Mouse (Mus musculus): ENCODE measurements around the gene Mov10l1.

The Mov10l1 gene

DNA sequence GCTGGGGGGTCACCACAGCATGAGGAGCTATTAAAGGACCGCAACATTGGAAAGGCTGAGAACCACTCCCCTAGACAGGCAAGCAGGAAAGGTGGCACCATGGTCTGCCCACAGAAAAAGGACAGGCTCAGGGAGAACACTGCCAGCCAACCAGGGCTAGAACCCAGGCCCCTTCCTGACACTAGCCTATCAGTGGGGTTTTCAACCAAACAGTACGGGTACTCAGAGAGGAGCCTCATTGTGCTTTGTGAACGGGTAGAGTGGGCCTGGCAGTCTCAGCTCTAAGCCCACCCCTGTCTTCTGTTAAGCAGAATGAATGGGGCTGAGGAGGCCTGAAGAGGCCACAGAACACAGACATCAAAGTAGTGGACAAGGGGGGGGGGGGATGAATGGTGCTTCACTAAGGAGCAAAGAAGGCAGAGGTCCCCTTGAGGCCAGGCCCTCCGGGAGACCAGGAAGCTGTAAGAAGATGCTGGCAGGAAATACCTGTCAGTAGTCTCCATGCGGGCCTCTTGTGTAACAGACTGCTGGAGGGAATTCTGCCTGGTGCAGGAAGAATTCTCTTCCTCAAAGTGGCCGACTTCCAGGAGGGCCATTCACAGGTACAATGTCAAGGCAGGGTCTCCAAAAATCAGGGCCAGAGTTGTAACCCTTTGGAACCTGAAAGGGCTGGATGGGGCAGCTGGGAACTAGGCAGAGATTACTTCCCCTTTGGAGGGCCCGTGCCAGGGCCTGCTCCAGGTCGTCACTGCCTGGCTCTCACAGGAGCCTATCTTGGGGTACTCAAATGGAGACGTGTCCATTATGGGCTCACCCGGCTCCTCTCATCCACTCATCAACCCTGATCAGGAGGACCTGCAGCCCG is 92.1 kb downstream of the Mov10l1 start, which contains the start of gene Trabd:
Trabd (plus strand) TSS at position 512 of the 865 bp plus-strand sequence.
- no peak for DNase-seq (ENCODE audit: low spot score in 2 of 2)

DNA sequence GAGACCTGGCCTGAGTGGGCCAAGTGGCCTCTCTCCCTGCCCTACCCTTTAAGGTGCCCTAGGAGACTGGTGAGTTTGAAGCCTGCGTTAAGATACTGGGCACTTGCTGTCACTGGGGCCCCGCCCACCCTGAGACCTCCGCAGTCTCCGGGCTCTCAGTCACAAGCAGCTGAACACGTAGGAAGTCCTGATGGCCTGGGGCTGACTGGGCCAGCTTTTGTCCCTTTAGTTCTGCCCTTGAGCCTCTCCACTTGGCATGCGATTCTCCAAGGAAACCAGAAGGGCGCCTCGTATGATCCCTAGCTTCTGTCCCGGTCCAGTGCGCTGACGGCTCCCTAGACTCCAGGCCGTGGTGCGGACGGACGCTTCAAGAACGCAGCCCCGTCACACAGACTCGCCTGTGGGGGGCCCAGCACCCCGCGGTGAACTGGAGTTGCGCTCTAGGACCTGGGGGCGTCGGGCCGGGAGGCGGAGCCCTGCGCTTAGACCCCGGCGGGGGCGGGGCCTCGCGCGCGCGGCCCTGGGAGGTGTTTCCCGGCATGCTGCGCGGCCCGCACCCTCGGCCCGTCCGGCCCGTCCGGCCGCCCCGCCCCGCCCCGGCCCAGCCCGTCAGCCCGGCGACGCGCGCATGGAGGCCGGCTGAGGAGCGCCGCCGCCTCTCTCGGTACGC is 92.9 kb downstream of the Mov10l1 start:
- peak; percentile 79 to 82 for DNase-seq (ENCODE audit: low spot score in 2 of 2)

DNA sequence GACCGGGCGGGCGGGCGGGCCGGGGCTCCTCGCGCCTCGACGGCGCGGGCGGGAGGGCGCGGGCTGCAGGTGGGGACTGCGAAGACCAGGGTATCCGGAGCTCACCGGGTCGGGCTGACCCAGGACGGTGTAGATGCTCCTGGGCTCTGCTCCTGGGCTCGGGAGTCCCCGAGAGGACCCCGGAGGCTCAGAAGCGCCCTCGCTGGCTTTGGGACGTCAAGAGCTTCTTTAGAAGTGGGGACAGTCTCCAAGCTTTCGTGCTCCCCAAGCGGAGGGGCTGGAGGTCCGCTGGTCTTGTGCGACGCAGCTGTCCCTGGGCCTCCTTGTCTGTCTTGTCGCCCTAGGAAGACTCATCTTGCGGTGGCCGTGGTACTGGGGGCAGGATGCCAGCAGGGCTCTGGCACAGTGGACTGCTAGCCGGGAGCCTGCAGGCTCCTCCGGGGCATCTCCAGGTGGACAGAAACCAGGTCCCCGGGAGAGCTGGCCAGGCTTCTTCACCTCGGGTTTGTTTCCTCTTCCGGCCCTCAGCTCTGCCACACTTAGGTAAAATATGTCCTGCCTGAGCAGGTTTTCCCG is 93.5 kb downstream of the Mov10l1 start:
- DNase-seq (ENCODE audit: low spot score in 2 of 2) = peak; percentile 25 to 30

DNA sequence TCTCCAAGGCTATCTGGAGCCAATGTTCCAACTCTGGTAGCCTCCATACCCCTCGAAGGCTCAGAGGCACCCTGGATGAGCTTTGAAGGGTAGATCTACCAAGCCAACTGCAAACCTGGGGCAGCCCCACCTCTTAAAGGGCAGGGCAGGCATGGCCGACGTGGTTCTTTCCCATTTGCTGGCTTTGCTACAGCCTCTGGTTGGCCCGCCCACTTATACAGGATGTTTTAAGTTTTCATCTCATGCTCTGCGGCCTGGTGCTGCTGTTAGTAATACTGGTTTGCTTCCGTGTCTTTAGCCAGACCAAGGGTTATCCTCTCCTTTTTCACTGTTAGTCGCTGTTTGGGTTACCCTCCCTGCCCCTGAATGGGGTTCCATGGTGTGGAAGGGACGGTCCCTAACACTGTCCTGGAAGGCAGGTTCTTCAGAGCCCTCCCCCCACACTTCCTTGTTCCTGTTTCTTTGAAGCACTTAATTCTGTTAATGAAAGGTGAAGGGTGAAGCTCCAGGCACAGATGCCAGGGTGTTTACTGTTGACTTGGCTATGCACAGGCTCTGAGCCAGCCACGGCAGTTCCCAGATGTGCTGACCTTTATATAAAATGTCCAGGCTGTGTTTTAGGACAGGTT is 95.6 kb downstream of the Mov10l1 start:
- peak; percentile 59 to 61 for DNase-seq (ENCODE audit: low spot score in 2 of 2)

DNA sequence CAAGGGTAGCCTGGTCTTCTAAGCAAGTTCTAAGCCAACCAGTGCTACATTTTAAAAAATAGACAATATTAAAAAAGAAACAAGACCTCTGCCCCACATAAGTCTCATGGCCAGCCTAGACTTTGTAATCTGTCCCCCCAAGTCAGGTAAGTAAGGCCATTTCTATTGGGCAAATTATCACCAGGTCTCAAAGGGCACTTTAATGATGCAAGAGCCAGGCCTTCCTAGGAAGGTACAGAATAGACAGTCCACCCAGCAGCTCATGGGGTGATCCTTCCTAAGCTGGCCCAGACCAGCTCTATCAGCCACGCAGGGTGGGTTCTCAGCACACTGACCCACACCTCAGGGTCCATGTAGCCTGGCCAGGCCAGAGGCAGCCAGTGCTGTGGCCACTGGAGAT is 101.2 kb downstream of the Mov10l1 start:
- no peak for DNase-seq (ENCODE audit: low spot score in 2 of 2)

DNA sequence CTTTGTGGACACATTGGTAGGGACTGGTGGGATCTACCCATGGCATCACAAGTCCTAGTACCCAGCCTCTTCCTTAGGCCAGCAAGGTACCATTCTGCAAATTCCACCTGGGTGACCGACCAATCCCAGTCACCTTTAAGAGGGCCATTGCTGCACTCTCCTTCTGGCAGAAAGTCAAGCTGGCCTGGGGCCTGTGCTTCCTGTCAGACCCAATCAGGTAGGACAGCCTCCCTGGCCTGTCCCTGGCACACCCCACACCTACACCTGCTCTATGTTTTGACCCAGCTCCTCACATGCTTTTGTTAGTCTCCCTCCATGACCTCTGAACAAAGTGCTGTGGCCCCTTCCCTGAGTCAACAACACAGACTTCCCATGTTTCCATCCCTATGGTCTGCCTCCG is 102.1 kb downstream of the Mov10l1 start:
- DNase-seq (ENCODE audit: low spot score in 2 of 2) = no peak

DNA sequence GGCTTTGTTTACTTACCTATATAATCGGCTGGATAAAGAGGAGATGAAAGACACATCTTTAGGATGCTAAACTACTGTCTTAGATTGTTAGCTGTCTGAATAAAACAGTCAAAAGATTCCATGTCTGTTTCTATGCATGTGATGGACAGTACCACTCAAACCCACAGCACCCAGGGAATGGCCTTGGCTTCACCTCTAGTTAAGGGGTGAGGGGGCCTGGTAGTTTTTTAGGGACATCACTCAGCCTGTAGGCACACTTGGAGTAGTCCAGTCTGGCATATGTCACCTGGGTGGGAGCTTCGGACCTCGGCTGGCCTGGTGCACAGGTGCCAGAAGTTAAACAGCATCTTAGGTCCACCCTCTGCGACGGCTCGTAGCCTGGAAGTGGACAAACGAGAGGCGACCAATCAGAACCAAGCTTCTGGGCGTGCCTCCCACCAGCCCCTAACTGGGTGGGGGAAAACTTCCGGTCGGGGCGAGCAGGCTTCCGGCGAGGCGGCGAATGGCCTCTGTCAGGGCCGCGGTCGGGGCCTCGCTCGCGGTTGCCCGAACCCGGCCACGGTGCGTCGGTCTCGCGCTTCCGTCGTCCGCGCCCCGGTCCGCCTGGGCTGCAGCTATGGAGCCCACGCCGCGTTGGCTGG is 106.0 kb downstream of the Mov10l1 start, which contains the start of gene Selenoo:
Selenoo (plus strand) TSS at position 478 of the 641 bp plus-strand sequence.
- peak; percentile 74 to 76 for DNase-seq (ENCODE audit: low spot score in 2 of 2)

DNA sequence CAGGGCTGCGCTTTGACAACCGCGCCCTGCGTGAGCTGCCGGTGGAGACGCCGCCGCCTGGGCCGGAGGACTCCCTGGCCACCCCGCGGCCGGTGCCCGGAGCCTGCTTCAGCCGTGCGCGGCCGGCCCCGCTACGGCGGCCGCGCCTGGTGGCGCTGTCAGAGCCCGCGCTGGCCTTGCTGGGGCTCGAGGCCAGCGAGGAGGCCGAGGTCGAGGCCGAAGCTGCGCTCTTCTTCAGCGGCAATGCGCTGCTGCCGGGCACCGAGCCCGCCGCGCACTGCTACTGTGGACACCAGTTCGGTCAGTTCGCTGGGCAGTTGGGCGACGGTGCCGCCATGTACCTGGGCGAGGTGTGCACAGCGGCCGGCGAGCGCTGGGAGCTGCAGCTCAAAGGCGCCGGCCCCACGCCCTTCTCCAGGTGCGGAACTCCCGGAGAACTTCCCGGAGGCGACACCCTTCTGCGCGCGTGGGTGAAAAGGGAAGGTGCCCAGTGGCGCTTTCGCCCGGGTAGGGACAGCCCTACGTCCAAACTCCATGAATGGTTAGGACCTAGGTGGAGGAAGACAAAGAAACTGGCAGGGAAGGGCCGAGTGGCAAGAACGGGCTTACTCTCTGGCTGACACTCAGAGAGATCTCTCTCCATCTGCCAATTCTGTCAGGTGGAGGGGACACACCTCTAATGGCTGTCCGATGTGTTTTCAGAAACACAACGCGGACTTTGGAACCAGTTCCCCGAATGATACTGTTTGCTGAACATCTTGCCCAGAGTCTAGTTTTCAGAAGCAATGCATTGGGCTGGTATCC is 106.7 kb downstream of the Mov10l1 start:
- peak in 1 of 2 experiments; percentile 30 for DNase-seq (ENCODE audit: low spot score in 2 of 2)

DNA sequence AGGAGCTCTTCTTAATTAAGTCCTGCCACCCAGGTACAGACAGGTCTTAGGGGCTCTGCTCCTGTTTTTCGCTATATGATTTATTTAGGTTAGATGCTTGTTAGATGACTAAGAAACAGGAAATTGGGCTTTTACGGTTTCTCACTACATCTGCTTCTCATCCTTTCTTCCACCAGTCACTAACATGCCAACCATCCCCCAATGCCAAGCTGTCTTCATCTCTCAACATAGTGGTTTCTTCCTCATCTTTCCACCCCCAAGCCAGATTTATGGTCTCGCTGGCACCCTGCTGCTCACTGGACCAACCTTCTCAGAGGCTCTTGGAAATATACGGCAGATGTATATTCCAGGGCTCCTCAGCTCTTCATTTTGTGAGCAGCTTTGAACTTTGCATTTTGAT is 108.0 kb downstream of the Mov10l1 start:
- DNase-seq (ENCODE audit: low spot score in 2 of 2) = no peak

DNA sequence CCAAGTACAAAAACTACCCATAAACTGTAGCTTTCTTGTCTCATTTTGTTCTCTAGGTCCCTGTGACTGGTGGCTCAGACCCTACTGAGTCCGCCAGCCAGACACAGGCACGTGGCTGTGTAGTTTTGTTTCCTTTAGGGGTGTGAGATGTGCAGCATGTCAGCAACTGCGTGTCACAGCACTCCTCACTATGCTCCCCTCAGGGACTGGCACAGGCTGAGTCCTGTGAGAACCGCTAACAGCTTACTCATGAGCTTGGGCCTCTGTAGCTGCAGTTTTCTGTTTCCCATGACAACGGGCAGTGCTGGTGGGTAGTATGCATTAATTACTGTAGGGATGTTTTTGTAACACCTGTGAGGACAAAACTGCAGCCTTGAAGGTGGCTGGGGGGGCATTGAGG is 109.5 kb downstream of the Mov10l1 start:
- no peak for DNase-seq (ENCODE audit: low spot score in 2 of 2)

DNA sequence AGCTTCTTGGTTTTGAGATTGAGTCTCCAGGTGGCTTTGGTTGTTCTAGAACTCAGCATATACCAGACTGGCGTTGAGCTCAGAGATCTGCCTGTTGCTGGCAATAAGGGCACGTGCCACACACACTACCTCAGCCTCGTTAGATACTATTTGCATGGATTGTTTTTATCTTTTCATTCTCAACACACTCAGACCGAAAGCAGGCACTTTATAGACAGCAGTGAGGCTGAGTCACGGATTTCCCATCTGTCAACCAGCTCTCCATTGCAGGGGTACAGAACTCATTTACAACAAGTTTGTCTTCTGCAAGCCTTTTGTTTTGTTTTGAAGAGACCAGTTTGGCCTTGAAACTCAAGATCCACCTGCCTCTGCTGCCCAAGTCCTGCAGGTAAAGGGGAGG is 114.7 kb downstream of the Mov10l1 start:
- DNase-seq (ENCODE audit: low spot score in 2 of 2) = no peak

DNA sequence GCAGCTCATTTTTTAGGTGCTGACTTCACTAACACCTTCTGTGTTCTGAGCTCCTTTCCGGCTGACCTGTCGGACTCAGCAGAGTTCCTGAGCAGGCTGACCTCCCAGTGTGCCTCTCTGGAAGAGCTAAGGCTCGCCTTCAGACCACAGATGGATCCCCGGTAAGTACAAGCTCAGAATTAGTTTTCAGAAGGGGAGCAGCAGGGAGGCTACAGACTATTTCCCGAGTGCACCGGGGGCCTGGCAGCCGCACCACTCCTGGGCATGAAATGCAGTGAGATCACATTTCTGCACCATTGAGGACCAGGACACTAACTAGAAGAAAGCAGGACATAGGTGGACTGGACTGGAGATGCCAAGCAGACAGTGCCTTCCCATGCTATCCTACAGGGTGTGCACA is 115.9 kb downstream of the Mov10l1 start:
- no peak for DNase-seq (ENCODE audit: low spot score in 2 of 2)

DNA sequence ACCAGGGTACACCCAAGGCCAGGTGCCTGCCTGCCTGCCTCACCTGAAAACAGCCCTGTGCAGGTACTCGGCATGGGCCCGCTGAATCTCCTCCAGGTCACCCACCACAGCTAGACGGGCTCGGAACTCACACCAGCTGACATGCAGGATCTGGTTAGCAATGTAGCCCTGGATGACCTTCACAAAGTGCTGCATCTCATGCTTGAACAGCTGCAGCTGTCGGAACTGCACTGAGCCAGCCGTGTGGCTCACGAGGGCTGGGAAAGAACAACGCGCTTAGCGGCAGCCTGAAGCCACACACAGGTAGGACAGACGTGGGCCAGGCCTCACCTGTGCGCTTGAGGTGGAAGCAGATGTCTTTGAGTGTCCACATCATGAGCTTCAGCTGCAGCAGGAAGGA is 118.1 kb downstream of the Mov10l1 start:
- DNase-seq (ENCODE audit: low spot score in 2 of 2) = no peak

DNA sequence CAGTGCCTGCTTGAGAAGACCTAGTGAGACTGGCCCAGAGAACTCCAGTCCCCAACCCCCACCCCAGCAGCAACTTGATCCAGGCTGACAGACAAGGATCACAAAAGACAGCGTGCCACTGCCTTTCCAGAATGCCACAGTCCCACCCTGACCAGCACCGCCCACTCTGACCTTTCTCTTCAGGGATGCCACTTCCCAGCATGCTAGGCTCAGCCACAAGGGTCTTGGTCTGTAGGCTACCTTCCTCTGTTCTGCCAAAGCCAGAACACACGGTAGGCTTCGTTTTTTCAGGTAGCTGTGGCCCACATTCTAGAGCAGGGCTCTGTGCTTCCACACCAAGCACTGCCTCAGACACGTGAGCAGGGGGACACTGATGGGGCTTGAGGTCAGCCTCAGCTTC is 119.9 kb downstream of the Mov10l1 start:
- DNase-seq (ENCODE audit: low spot score in 2 of 2) = no peak

DNA sequence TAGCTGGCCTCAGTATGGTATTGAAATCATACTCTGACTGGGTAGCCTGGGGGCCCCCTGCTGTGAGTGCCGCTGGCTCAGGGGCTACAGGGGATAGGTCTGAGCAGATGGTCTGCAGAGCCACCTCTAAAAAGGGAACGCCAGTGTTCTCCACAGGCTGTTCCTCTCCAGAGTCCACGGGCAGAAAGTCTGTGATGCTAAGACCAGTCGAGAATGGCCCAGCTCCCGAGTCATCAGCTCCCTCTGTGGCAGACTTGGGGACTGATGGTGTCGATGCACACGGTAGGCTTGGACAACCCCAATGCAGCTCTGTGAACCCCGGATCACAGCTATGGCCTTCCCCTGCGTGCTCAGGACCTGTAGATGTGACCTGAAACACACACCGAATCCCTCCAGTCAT is 121.2 kb downstream of the Mov10l1 start:
- no peak for DNase-seq (ENCODE audit: low spot score in 2 of 2)

DNA sequence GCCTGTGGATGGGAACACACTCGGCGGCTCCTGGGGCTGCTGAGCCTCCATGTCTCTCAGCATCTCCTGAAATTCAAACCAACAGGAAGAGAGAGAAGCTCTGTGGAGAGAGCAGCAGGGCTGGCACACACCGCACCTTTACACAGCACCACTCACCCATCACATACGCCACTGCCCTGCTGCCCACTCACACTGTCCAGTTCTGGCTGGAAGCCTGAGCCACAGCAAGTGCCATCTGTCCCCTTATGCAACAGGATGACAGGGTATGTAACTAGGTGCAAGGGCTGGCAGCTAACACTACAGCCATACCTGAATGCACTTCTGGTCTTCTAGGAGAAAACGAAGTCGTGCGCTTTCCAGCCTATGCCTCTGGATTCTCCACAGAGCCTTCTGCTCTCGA is 121.7 kb downstream of the Mov10l1 start:
- DNase-seq (ENCODE audit: low spot score in 2 of 2) = no peak
